Mouse (Mus musculus) liver, embryonic 14.5 days (tissue): ENCODE data around the gene Trpm5.

ENCODE experiments used
- CTCF ChIP-seq: IDR thresholded peaks from 2 replicates; pipeline ENCODE4 v1.5.1; 2016; ENCODE audit warnings: antibody characterized with exemption, low read depth, control low read depth
- EP300 ChIP-seq: IDR thresholded peaks from 2 replicates; pipeline ENCODE4 v1.6.1; 2016; ENCODE audit warnings: antibody characterized with exemption, low read depth

- TF ChIP-seq CTCF (no peak), EP300 (no peak)
These were observed 41.7 kb upstream of the Trpm5 start for GRCm38 (mm10) chr7:143136125-143136524.
